Mouse (Mus musculus) large intestine, adult 2 months (tissue): ENCODE measurements around the gene Myo1b. TPM values are rescaled to one million over a fixed set of nuclear protein-coding genes. Genes with fewer than 3 reads are reported as not detected.

ENCODE experiments used
- DNase-seq: peaks from one replicate; pipeline ENCODE4 v3.0.0-alpha.2; 2012; ENCODE audit warnings: low read depth, low spot score
- WGBS: fragments of 180-500 bp; shearing (Covaris S2); methylation state at CpG from one replicate; pipeline ENCODE4 v1.1.7; 2018; 5-methylcytosine and 5-hydroxymethylcytosine counted together
- polyA plus RNA-seq: library from polyadenylated mRNA; depleted of rRNA; stranded (reverse); fragments of >200 nt; gene quantifications from 2 replicates; pipeline ENCODE4 v1.2.3, GENCODE M21; 2012; rRNA removed

Myo1b gene
- polyA plus RNA-seq, 1 experiment: 5.4 TPM

DNA sequence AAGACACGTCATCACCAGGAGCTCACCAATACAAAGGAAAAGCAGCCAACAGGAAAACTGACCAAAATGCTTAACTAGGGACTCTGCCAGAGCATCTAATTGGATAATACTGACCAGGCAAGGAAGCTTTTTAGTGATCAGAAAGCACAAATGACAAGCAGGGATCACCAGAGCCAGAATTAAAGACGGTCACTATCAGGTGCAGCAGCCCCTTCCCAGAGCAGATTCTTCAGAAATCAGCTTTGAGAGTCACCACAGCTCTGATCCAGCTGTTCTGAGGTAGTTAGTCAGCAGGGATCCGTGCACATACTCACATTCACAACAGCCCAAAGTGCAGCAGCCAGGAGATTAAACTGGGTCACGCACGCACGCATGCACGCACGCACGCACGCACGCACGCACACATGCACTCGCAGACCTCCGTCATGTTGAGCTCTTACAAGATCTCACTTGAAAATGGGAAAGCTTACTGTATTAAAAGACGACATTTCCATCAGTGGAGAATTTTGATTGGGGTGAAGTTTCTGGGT, 169.1 kb downstream of the Myo1b start:
- WGBS: 96% methylated on average over 15 of the region's 15 CpGs

DNA sequence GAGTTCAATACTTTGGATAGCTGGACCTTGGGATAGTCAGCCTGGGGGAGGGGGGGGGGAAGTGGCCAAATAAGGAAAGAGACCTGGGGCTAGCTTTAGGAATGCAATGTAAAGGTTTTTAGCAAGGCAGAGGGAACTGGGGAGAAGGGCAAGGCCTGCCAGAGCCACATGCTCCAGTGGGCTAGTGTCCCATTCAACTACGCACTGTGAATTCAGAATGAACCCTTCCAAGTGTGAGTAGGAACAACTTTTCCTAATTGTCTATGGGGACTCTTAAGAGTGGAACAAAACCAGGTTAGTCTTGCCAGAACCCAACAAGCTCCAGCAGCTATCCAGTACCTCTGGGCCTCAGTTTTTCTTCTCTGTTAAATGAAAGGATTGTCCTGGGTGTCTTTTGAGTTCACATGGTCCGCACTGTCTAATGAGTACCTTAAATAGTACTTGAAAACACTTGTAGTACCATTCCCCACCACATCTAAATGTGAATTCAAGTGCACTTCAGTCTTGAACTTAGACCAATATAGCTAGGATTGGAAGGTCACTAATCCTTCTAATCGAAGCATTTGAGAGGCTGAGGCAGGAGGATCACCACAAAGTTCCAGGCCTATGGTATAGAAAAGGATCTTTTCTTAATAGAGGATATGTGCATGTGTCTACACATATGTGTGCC, 172.0 kb downstream of the Myo1b start:
- DNase-seq: no peak
- 98% methylated on average over 3 of the region's 3 CpGs for WGBS

More for the DNA sequence above, 169.1 kb downstream of the Myo1b start:
- no peak for DNase-seq

DNA sequence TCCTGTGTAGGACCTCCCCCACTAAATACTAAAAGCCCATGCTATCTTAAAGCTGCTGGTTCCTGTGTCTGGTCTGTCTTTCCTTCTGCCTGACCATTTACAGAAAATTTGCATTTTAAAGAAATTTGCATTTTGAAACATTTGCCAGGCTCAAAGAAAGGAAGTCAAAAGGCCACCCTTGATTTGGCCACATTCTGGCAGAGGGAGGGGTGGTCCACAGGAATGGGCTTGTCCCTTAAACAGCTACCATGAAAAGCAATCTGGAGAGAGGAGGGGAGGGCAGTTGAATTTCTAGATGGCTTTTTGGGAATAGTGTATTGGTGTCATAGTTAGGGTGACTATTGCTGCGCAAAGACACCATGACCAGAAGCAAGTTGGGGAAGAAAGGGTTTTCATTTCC, 173.3 kb downstream of the Myo1b start:
- DNase-seq: no peak
- 100% methylated on average over 1 of the region's 1 CpGs for WGBS

DNA sequence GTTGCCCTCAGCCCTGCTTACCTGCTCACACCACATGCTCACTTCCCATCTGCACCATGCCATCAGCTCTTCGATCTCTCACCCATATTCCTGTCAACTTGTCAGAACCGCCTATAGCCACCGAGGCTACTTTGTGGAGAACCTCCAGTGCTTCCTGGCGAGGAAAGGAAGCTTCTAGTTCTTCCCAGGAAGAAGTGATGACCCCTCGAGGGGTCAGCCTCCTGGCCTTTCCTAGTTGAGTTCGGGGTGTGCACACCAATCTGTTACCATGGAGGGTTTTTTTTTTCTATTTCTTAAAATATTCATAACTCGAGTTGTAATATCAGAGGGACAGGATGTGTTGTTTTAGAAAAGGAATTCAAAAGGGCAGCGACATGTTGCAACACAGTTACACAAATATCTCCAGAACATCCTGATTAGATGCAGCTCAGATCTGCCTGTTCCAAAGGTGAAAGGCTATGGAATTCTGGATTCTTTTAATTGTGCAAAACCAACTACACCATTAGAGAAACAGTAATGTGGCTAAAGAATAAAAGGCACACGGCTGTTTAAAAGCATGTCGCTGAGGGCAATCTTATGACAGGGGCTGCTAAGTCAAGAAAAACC, 175.1 kb downstream of the Myo1b start:
- DNase-seq: no peak
- WGBS: 81% methylated on average over 10 of the region's 10 CpGs

DNA sequence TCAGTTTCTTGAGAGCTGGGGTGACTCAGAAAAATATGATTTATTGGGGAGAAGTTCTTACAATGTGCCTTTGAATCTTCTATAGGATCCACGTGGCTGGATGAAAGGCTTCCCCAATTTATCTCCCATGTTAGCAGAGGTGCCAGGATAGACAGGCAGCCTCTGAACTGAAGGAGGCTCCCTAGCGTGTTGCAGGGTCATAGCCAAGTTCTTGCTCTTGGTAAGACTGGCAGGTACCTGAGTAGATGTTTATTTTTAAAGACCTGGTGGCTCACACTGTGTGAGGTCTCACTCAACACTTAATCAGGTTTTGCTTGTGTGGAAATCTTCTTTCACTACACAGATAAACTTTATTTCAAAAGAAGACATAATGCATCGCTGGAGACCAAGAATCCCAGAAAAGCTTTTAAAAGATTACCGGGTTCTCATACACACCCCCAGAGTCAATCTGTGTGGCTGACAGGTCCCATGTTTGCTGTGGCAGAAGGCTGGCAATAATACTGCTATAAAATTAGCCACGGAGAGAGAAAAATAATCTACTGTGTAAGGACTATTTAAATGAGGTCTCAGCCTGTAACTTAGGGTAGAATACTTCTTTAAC, 176.5 kb downstream of the Myo1b start:
- 58% methylated on average over 5 of the region's 5 CpGs for WGBS
- DNase-seq: no peak

DNA sequence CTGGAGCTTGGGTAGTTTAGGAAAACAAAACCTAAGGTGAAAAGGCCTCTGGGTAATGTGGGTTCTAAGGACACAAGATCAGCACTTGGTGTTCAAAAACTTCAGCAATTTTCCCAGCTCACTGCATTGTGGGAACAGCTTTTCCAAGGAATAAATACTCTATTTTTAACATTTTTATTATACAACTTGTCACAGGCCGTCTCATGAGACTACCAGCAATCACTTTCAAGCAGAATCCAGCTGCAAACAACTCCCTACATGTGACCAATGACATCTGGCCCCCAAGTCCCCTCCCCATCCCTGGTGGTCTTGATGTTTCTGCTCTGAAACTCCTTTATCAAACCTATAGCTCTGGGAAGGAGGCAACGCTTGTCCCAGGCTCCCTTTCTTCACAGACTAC, 179.0 kb downstream of the Myo1b start:
- DNase-seq: no peak
- WGBS: 79% methylated on average over 2 of the region's 2 CpGs

DNA sequence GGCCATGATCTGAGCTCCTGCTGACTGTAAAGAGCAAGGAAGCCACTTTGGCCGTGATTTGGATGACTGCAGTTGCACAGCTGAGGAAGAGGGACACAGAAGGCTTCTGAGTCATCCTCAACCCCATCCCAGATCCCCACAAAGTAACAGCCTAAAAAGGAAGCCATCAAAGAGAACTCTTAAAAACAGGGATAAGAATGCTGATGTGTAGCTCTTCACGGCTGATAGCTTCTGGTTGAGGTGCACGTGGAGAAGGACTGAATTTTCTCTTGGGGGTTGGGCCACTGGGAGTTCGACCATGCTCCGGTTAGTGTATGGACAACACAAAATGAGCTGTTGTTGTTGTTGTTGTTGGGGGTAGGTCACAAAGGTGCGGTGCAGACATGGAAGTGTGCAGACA, 181.2 kb downstream of the Myo1b start:
- no peak for DNase-seq
- whole genome bisulfite sequencing: 81% methylated on average over 6 of the region's 6 CpGs

DNA sequence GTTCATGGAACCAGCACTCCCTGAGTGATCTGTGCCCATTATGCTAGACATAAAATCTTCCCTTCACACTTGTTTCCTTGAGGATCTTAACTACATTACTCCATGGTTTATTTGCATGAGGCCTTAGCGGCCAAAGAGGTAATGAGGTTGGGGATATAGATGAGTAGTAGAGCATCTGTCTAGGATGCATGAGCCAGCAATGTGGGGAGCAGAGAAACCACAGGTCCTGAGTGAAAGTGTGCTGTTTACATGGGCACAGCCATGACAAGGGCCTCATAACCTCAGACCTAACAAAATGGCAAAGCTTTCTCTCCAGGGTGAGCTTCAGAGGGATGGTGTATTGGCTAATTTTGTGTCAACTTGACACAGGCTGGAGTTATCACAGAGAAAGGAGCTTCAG, 186.5 kb downstream of the Myo1b start:
- DNase-seq: no peak
- 83% methylated on average over 1 of the region's 1 CpGs for WGBS

DNA sequence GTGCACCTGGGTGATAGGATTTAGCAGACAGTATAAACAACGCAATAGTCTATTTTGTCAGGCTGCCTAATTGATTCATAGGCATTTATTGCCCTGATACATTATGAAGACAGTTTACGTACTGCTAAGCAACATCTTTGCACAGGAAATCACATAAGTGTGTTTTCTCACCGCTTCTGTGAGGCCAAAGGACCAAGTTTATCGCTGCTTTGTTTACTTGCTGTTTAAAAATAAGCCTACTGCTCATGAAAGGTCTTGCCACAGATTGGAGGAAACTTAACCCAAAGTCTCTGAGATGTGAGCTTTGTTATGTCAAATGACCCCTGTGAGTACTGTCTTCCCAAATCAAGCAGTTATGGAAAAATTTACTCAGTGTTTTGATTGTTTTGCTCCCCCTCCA, 187.1 kb downstream of the Myo1b start:
- WGBS: 47% methylated on average over 4 of the region's 4 CpGs
- no peak for DNase-seq

DNA sequence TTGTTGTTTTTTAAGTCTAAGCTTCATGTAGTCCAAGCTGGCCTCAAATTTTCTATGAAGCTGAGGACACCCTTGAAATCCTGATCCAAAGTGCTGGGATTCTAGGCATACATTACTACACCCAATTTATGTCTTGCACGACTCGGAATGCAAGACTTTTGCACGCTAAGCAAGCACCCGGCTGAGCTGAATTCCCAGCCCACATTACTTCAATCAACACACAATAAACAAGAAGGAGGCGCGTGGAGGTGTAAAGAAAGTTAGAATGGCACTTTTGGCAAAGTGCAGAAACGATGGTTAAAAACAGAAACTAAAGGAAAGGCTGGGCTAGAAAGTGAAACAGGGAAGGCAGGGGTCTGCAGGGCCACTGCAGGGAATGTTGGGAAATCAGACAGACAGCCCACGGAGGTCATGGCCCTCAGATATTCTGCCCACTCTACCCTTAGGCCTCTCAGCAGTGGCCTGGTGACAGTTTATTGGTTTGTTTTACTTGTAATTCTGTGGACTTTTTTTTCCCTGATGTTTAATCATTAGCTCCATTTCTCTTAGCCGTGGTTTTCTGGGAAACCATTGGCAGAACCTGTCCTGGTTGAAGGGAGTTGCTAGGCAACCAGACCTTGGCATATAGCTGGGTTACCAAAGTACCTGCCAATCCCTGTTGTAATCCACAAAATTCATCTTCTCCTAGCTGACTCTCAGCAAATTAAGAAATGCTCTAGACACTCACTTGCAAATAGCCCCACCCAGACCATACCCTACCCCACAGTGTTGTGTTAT, 195.8 kb downstream of the Myo1b start:
- DNase-seq: peak; percentile 56
- 27% methylated on average over 9 of the region's 9 CpGs for WGBS

DNA sequence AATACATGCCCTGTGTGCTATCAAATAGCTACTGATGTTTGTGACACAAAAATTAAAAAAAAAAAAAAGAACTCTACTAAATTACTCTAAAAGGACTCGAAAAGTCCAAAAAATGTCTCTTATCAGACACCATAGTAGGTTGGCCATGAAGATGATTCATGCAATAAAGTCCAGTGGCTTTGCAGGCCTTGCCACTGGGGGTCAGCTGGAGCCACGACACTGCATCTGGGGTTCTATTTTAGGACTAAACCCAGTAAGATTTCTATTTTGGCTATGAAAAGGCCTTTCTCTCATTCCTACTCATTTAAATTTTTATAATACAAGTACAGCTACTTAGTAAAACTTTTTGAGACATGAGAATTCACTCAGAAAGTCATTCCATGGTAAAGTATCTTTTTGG, 205.0 kb downstream of the Myo1b start:
- no peak for DNase-seq
- 77% methylated on average over 2 of the region's 2 CpGs for WGBS

DNA sequence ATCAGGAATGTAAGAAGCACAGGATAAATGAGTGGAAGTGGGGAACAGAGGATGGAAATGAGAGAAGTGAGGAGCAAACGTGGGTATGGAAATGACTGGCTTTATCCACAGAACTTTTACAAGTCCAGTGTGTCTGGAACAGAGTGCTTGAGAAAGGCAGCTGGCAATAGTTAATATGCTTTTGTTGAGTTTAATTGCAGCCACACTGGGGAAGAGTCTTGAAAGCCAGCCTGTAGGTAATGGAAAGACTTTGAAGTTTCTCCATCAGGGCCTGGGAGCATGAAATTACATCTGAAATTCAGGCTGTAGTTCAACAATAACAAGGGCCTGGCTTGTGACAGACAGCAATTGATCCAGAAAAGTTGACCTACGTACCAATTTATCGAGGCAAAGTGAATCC, 209.8 kb downstream of the Myo1b start:
- WGBS: 92% methylated on average over 3 of the region's 3 CpGs
- DNase-seq: no peak

DNA sequence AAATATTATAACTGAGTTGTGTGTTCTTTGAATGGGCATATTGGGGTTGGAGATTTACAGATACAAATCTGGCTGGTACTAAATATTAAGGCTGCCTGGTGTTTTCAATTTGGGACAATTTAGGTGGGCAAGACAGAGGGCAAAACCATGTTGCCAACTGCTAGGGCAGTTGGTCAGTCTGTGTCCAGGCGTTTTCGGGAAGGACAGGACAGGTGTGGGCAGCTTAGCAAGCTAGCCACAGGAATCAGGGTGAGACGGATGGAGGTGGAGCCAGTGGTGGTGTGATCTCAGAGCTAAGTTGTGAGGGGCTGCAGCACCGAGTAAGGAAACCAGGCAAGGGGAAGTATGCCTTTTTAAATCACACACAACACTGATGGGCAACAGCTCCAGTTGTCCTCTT, 211.3 kb downstream of the Myo1b start:
- WGBS: 86% methylated on average over 4 of the region's 4 CpGs

More for the DNA sequence above, 211.3 kb downstream of the Myo1b start:
- DNase-seq: no peak

Other genes starting within 250 kb of the Myo1b start
- 1.4 and 1.5 TPM in 2 replicates for gene Stat4, start 71.1 kb upstream of the Myo1b start, polyA plus RNA-seq
- 63.7 and 125 TPM in 2 replicates for gene Stat1, start 203.4 kb upstream of the Myo1b start, polyA plus RNA-seq